Mouse (Mus musculus) embryo, embryonic 9.5 days (tissue): ENCODE results near the gene Dpf1.

Experiments
- DNase-seq: peaks from one replicate; pipeline ENCODE4 v3.0.0-alpha.2; 2017; ENCODE audit errors: extremely low spot score

Gene Dpf1

GRCm38 (mm10) chr7:29309749-29310148, 6.0 kb downstream of the Dpf1 start:
- DNase-seq: no peak

- DNase-seq: no peak
Observed at GRCm38 (mm10) chr7:29313051-29313450, 9.3 kb downstream of the Dpf1 start.

- no peak for DNase-seq
Observed at GRCm38 (mm10) chr7:29313572-29314261, 10.0 kb downstream of the Dpf1 start.

- DNase-seq: peak; percentile 46
Observed at GRCm38 (mm10) chr7:29314844-29315628, 11.3 kb downstream of the Dpf1 start.

DNA sequence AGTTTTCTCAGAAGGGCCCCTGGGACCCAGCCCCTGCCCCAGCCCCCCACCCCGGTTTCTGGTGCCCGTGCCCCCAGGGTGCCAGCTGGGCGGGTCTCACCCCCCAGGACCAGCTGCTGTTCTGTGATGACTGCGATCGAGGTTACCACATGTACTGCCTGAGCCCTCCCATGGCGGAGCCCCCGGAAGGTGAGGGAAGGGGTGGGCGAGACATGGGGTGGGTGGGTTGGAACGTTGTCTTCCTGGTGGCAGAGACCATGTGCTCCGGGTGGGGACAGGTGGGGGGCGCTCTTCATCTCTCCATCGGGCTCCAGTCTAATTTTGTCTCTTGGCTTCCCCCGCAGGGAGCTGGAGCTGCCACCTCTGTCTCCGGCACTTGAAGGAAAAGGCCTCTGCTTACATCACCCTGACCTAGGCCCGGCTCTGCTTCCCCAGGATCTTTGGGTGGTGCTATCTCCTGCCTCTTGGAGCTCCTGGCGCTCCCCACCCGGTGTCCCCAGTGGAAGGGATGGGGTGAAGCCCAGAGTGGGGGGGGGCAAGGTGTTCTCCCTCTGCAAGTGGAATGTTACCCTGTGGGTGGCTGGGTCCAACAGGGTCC, 12.5 kb downstream of the Dpf1 start:
- DNase-seq: no peak

GRCm38 (mm10) chr7:29316976-29317375, 13.2 kb downstream of the Dpf1 start:
- DNase-seq: peak; percentile 66

DNA sequence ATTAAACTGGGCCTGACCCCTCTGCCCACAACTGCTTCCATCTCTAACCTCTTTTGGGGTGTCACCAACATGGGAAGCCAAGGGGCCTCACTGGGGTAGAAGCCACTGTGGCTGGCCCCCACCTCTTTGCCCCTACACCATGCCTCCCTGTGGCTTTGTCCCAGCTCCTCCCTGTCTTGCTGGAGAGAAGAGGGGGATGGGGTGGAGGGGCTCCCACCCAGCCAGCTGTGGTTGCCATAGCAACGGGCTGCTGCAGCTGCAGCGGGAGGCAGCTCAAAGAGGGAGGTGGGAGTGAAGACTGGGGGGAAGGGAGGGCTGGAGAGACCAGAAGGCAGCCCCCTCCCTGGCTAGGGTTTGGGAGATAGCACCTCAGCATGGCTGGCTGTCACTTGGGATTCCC, 13.8 kb downstream of the Dpf1 start:
- DNase-seq: peak; percentile 90

GRCm38 (mm10) chr7:29318115-29318911, 14.6 kb downstream of the Dpf1 start:
- peak; percentile 59 for DNase-seq

DNA sequence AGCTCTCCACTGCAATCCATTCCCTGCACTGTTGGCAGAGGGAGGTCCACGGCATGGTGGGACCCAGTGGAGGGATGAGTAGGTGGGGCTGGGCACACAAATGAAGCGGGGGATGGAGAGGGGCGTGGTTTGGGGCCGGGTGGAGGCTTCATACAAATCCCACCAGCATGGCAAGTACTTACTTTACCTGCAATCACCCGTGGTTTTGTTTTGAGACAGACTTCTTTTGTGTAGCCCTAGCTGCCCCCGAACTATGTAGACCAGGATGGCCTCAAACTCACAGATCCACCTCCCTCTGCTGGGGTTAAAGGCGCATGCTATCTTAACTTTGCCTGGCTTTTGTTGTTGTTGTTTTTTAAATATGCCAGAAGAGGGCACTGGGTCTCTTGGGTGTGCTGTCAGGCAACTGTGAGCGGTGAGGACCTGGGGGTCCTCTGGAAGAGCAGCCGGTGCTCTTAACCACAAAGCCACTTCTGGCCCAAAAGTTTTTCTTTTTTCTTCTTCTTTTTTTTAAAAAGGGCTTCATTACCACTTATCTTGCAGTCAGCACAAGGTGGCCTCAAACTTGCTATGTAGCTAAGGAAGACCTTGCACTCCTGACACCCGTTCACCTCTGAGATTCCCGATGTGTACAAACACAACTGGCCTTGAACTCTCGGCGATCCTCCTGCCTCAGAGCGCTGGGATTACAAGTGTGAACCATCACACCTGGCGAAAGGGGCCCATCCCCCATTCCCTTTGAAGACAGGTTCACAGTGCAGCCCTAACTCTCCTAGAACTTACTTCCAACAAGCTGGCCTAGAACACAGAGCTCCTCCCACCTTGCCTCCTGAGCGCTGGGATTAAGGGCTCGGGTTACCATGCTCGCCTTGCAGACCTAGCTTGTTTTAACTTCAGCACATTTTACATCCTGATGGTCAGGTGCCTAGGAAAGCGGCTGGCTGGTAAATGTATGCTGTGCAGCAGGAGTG, 15.9 kb downstream of the Dpf1 start:
- peak; percentile 61 for DNase-seq

- no peak for DNase-seq
Observed at GRCm38 (mm10) chr7:29327087-29327486, 23.3 kb downstream of the Dpf1 start.

DNA sequence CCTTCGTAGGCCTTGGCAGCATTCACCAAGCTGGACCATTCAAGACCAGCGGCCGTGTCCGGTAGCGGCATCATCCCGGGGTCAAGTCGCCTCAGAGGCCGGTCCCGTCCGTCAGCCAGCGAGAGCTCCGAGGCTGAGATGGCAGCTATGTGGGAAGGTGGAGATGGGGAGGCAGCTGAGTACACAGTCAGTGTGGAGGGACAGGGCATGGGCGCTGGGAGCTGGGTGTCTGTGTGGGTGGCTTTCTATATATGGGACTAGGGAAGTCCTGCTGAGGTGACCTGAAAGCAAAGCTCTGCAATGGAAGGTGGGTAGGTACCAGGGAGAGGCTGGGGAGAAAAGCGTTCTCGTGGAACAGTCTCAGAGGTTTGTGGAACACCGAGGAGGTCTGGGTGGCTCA, 25.2 kb downstream of the Dpf1 start:
- no peak for DNase-seq

- DNase-seq: no peak
Observed at GRCm38 (mm10) chr7:29334156-29334555, 30.4 kb downstream of the Dpf1 start.

DNA sequence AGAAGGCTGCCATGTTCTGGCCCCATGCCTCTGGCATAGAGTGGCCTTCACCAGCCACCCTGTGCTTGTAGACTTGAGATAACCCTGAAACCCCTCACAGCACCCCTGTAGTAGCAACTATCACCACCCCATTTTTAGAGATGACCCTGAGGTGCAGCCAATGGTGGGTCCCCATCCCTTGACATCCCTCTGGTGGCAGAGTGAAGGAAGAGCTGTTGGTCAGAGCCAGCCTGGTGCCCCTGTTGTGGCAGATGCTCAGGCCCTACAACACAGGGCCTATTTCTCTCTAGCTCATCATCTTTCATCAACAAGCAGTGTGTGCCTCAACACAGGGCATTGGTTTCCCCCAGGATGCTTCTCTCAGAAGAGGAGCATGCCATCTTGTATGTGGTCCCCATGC, 31.5 kb downstream of the Dpf1 start:
- DNase-seq: no peak

- no peak for DNase-seq
Observed at GRCm38 (mm10) chr7:29335841-29336671, 32.3 kb downstream of the Dpf1 start.

DNA sequence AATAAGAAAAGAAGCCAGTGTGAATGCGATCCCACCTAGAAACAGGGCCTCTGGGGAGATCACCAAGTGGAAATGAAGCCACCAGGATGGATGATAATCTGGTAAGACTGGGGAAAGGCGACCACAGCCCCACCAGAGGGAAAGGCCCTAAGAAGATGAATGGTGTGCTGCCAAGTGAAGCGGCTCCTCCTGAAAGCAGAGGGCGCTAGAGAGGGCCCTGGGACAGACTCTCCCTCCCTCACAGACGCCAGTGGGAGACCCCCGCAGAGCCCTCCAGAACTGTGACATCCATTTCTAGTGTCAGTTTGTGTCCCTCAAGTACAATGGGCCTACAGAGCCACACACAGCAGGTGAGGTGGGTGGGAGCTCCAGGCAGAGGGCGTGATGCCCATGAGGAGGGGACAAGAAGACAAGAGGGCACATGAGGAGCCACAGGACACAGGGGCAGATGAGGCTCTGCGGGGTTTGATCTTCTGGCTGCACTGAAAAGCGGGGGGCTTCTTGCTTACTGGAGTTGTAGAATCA, 33.1 kb downstream of the Dpf1 start:
- DNase-seq: no peak

DNA sequence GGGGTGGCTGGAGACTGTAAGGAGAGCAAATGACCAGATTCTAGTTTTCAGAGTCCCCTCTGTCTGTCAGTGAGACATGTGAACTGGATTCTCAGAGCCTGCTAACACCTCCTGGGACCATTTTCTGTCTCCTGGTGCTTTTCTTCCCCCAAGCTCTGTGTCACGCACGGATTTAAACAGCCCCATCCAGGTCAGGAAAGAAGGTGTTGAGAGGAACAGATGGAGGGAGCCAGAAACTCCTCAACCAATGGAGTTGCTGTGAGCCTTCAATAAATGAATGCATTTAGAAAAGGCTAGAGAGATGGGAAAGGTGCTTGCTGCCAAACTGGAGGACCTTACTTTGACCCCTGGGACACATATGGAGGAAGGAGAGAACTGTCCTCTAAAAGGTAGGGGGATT, 34.0 kb downstream of the Dpf1 start:
- no peak for DNase-seq

GRCm38 (mm10) chr7:29338351-29338919, 34.7 kb downstream of the Dpf1 start:
- no peak for DNase-seq

GRCm38 (mm10) chr7:29338984-29339679, 35.4 kb downstream of the Dpf1 start:
- no peak for DNase-seq

- no peak for DNase-seq
Observed at GRCm38 (mm10) chr7:29340247-29340646, 36.5 kb downstream of the Dpf1 start.
